Mouse (Mus musculus) testis, adult 2 months (tissue): ENCODE measurements around the gene Snx29.

Experiments used
- CTCF ChIP-seq: fragments of 200-500 bp; IDR thresholded peaks from 2 replicates; pipeline ENCODE4 v1.5.1; 2012; ENCODE audit warnings: low read depth, mild to moderate bottlenecking, inconsistent platforms, low read length, moderate library complexity; ENCODE audit not compliant: control insufficient read depth, insufficient read depth, insufficient replicate concordance
- POLR2A ChIP-seq: fragments of 200-500 bp; IDR thresholded peaks from 2 replicates; pipeline ENCODE4 v1.6.1; 2012; ENCODE audit warnings: low read depth, mild to moderate bottlenecking, inconsistent platforms, low read length, moderate library complexity; ENCODE audit not compliant: control insufficient read depth

DNA sequence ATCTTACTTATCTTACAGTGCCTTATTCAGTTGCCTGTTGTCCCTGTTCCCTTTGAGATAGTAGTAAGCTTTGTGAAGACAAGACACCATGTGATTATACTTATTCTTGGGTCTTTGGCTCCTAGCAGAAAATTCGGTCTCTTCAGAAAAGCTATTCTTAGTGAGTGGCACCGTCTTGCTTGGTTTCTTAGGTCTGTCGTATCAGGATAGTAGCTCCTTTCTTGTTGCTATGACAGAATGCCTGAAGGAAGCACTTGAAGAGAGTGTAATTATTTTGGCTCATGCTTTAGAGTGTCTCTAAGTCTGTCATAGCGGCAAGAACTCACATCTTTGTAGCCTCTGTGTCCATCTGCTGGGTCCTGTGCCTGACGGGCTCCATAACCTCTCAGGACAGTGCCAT, 57.3 kb downstream of the Snx29 start:
- TF ChIP-seq POLR2A: no peak
- no peak for TF ChIP-seq CTCF
